Comparison of ENCODE assay signal across 17 mouse cellular contexts in genomic region chr2:180185686-180186085, GRCm38 (mm10). TPM values are rescaled to one million over a fixed set of nuclear protein-coding genes. Genes with fewer than 3 reads are reported as not detected.
DNase-seq lines count a peak whose midpoint lies in the region; TF ChIP-seq lines count a peak whose summit lies in the region.
"Had no signal": no experiment of that assay in that cellular context is flagged by ENCODE, and none has a peak within 500 bp of the region (broad histone marks: within the 10 kb centered on the region; RNA-seq: fewer than 3 reads in every experiment).

No protein-coding gene starts in this region.

- peak; percentile 23 for DNase-seq in 416B (ENCODE audit: low read depth)
- peak; percentile 88 for DNase-seq in gastrocnemius, adult 2 months
- DNase-seq in gastrocnemius, postnatal 25 days = peak; percentile 71
- peak; percentile 69 for DNase-seq in skeletal muscle tissue, adult 2 months (ENCODE audit: low read depth, low spot score)
- DNase-seq in cerebellum, adult 2 months = no peak
- no peak for DNase-seq in natural killer cell, adult 2 months (ENCODE audit: low spot score in 2 of 2)
- DNase-seq: adrenal gland, postnatal 10 days; B cell, adult 2 months; cerebellum, adult 11-12 months; forebrain, postnatal 0 days; heart, adult 2 months; heart, postnatal 14 days had no signal

- H3K27me3 ChIP-seq in cerebellum, adult 2 months (ENCODE audit: control insufficient read depth, insufficient read depth, low read length) = no peaks in the 10 kb centered on the region
- H3K27me3 ChIP-seq: forebrain, embryonic 13.5 days; heart, embryonic 15.5 days; hindbrain, embryonic 13.5 days; intestine, embryonic 15.5 days had no signal

- 60% methylated on average over 14 of the region's 14 CpGs for WGBS in cerebellum, adult 2 months

- no peak for TF ChIP-seq CTCF in gastrocnemius, adult 2 months (IDR thresholded peaks at IDR 0.05)
- no peak for TF ChIP-seq CTCF in cerebellum, adult 2 months (IDR thresholded peaks at IDR 0.05; ENCODE audit: borderline replicate concordance, insufficient read depth, low read depth, low read length)

- H3K4me1 ChIP-seq in cerebellum, adult 2 months (ENCODE audit: control insufficient read depth, insufficient read depth, low read length) = peaks cover 8% of the 10 kb centered on the region
- H3K4me1 ChIP-seq: embryonic facial prominence, embryonic 10.5 days; forebrain, embryonic 13.5 days; heart, embryonic 15.5 days; intestine, embryonic 15.5 days had no signal

- H3K27ac ChIP-seq in gastrocnemius, adult 2 months = peak overlapping the region; percentile 84
- H3K27ac ChIP-seq in cerebellum, adult 2 months (ENCODE audit: insufficient read depth, low read length) = no peak overlapping the region
- H3K27ac ChIP-seq: embryonic facial prominence, embryonic 10.5 days; forebrain, embryonic 13.5 days; heart, adult 2 months; heart, embryonic 15.5 days; hindbrain, embryonic 13.5 days; intestine, embryonic 15.5 days had no signal

- H3K4me3 ChIP-seq in gastrocnemius, adult 2 months = no peak overlapping the region
- H3K4me3 ChIP-seq in cerebellum, adult 2 months (replicated peaks; ENCODE audit: insufficient read depth, low read depth, low read length) = no peak overlapping the region
- H3K4me3 ChIP-seq: embryonic facial prominence, embryonic 10.5 days; forebrain, embryonic 13.5 days; heart, adult 2 months; heart, embryonic 15.5 days; hindbrain, embryonic 13.5 days; intestine, embryonic 15.5 days had no signal

- intact Hi-C loops in gastrocnemius, adult 2 months (cut with DNase I) = loop anchor here (2.0 kb wide), 1 partner anchor 65 kb away; no protein-coding TSS in a partner anchor

- no peak for TF ChIP-seq POLR2A in cerebellum, adult 2 months (IDR thresholded peaks at IDR 0.05; ENCODE audit: borderline replicate concordance, insufficient read depth, low read length)

RNA-seq across cellular contexts. Expression of gene Adrm1, which starts 14.4 kb away (rescaled TPM):
- 100 to 1,000 TPM in 1 of 2 experiments, 10 to 100 TPM in 1; 99.5 to 121 TPM for total RNA-seq in gastrocnemius, adult 2 months (2021)
- total RNA-seq in gastrocnemius, postnatal 25 days (2021) = 100 to 1,000 TPM in 1 of 2 experiments, 10 to 100 TPM in 1; 88.2 to 102 TPM
- 111 and 114 TPM in 2 replicates for polyA plus RNA-seq in cerebellum, adult 2 months (2012; rRNA removed)

RNA-seq across cellular contexts. Expression of gene Lama5, which starts 40.0 kb away (rescaled TPM):
- 10 to 100 TPM; 10.5 to 14.8 TPM for total RNA-seq in gastrocnemius, adult 2 months (2021)
- 10 to 100 TPM in 1 of 2 experiments, 1 to 10 TPM in 1; 8.0 to 10.0 TPM for total RNA-seq in gastrocnemius, postnatal 25 days (2021)
- polyA plus RNA-seq in cerebellum, adult 2 months (2012; rRNA removed) = 6.4 and 7.0 TPM in 2 replicates

Comparison
In these comparisons a context has a peak if more than half of its experiments do, and no peak if none do; other contexts are left out.
1. DNase-seq: peak in 416B (single experiment), gastrocnemius, adult 2 months (single experiment), gastrocnemius, postnatal 25 days (single experiment) and skeletal muscle tissue, adult 2 months (single experiment); none in cerebellum, adult 2 months (0 of 2) and natural killer cell, adult 2 months (0 of 2).